Mouse (Mus musculus) heart, embryonic 16.5 days (tissue): Measurements from ENCODE around the gene Batf. TPM values are rescaled to one million over a fixed set of nuclear protein-coding genes. Genes with fewer than 3 reads are reported as not detected.

Experiments used
- ATAC-seq: fragments of 200-750 bp; cut with Nextera tagmentation; replicated peaks from 2 replicates; pipeline ENCODE4 v1.8.0; 2017; ENCODE audit warnings: moderate number of reproducible peaks; ENCODE audit not compliant: insufficient read depth, low FRiP score; ENCODE audit errors: extremely low read depth
- H3K27ac ChIP-seq: fragments of 300-500 bp; sonication (generic); 2 replicates; pipeline ENCODE4 v1.5.1; 2014; ENCODE audit warnings: mild to moderate bottlenecking, low read length, control low read depth, moderate library complexity
- H3K27me3 ChIP-seq: fragments of 300-500 bp; sonication (generic); 2 replicates; pipeline ENCODE4 v1.6.1; 2014; ENCODE audit warnings: low read length, mixed read lengths; ENCODE audit not compliant: control insufficient read depth, insufficient read depth
- H3K36me3 ChIP-seq: fragments of 300-500 bp; sonication (generic); 2 replicates; pipeline ENCODE4 v1.6.1; 2014; ENCODE audit not compliant: control insufficient read depth, insufficient read depth
- H3K4me1 ChIP-seq: fragments of 300-500 bp; sonication (generic); 2 replicates; pipeline ENCODE4 v1.6.1; 2014; ENCODE audit warnings: low read length, mixed read lengths; ENCODE audit not compliant: control insufficient read depth, insufficient read depth
- H3K4me2 ChIP-seq: fragments of 300-500 bp; sonication (generic); 2 replicates; pipeline ENCODE4 v1.6.1; 2014; ENCODE audit warnings: low read depth, mild to moderate bottlenecking, control low read depth, low read length
- H3K4me3 ChIP-seq: fragments of 300-500 bp; sonication (generic); 2 replicates; pipeline ENCODE4 v1.5.1; 2014; ENCODE audit warnings: mild to moderate bottlenecking, control low read depth, low read length
- H3K9ac ChIP-seq: fragments of 300-500 bp; sonication (generic); 2 replicates; pipeline ENCODE4 v1.6.1; 2014; ENCODE audit warnings: low read length, control low read depth
- H3K9me3 ChIP-seq: fragments of 300-500 bp; sonication (generic); replicated peaks from 2 replicates; pipeline ENCODE4 v1.6.1; 2016; ENCODE audit warnings: low read length; ENCODE audit not compliant: control insufficient read depth
- WGBS: fragments of 180-500 bp; shearing (Covaris S2); extraction: QIAGEN DNeasy Blood & Tissue Kit; methylation state at CpG from one replicate; pipeline ENCODE4 v1.1.7; 2014; 5-methylcytosine and 5-hydroxymethylcytosine counted together
- polyA plus RNA-seq: library from polyadenylated mRNA; unstranded; fragments of >200 nt; fragmentation: Nextera tagmentation; extraction: Ambion mirVana; gene quantifications from 2 replicates; pipeline ENCODE4 v1.2.1, GENCODE M21; 2015

Gene Batf
- polyA plus RNA-seq, 1 experiment from 2014 or later: 6.8 TPM

DNA sequence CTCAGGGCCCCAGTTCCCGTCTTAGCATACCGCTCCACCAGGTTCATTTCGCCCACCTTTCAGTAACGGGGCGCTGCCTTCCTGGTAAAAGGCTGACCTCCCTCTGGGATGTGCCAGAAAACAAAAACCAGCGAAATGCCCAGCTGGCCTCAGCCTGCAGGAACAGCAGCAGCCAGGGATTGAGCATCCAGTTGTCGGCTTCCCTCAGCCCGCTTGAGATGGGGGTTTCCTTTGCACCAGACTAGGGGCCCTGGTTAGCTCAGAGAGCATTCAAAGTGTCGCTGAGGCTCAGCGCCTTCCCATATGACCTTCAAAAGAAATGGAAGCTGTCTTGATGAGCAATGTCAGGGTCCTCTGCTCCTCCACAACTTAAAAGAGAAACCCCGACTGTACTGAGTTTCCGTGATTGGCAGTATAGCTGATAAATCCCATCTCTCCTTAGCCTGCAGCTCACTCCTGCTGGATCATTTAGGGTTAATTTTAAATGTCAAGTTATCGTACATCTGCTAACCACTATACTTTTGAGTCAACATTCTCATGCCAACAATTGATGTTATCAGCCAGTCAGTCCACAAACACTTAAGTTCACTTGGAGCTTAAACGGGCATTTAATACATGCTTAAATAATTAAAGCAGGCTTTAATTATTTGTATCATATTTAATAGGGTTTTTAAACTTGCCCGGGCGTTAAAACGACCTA, 19.5 kb downstream of the Batf start:
- Histone ChIP-seq H3K27me3 (no peaks in the 10 kb centered on the region), H3K4me2 (peak overlapping the region; percentile 97), H3K4me3 (peak overlapping the region; percentile 63), H3K36me3 (no peaks in the 10 kb centered on the region), H3K27ac (peak overlapping the region; percentile 87), H3K4me1 (peaks cover 13% of the 10 kb centered on the region), H3K9ac (peak overlapping the region; percentile 80), H3K9me3 (no peaks in the 10 kb centered on the region)
- 18% methylated on average over 17 of the region's 17 CpGs for WGBS
- no peak for ATAC-seq

DNA sequence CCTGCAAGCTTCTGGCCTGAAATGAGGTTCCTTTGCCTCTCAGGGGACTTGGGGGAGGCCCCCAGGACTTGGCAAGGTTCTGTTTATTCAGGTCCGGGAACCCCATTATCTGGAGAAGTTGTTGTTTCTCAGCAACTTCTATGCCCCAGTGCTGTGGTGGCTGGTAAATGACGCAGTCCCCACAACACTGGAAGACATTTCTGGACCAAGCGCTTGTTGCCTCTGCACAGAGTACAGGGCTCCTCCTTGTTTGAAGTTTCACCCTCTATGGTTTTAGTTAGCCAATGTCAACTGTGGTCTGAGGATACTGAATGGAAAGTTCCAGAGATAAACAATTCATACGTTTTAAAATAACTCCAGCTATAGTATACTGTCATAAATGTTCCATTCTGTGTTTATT, 20.4 kb downstream of the Batf start:
- no peaks in the 10 kb centered on the region for H3K9me3 ChIP-seq
- no peak overlapping the region for H3K9ac ChIP-seq
- no peak for ATAC-seq
- WGBS: 66% methylated on average over 4 of the region's 4 CpGs
- no peak overlapping the region for H3K27ac ChIP-seq
- no peaks in the 10 kb centered on the region for H3K27me3 ChIP-seq
- no peak overlapping the region for H3K4me2 ChIP-seq
- no peaks in the 10 kb centered on the region for H3K36me3 ChIP-seq
- peaks cover 13% of the 10 kb centered on the region for H3K4me1 ChIP-seq
- H3K4me3 ChIP-seq: no peak overlapping the region

DNA sequence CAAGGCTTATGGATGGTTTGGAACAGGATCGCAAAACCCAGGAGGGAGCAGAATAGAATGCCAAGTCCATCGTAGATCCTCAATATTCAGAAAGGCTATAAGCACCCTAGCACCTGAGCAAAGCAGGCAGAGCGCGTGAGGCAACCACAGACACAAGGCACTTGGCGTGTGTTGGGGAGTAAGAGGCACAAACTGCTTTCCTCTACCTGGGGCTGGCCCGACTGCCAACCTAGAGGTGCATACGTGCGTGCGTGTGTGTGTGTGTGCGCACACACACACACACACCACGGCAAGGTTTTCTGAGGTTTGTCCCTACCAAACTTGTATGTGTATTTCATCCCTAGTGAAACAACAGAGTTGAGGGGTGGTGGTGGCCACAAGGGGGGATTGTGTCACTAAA, 20.9 kb downstream of the Batf start:
- Histone ChIP-seq H3K4me3 (no peak overlapping the region), H3K4me1 (peaks cover 13% of the 10 kb centered on the region), H3K36me3 (no peaks in the 10 kb centered on the region), H3K9ac (no peak overlapping the region), H3K27ac (no peak overlapping the region), H3K9me3 (no peaks in the 10 kb centered on the region), H3K4me2 (no peak overlapping the region), H3K27me3 (no peaks in the 10 kb centered on the region)
- no peak for ATAC-seq
- 90% methylated on average over 11 of the region's 11 CpGs for WGBS

DNA sequence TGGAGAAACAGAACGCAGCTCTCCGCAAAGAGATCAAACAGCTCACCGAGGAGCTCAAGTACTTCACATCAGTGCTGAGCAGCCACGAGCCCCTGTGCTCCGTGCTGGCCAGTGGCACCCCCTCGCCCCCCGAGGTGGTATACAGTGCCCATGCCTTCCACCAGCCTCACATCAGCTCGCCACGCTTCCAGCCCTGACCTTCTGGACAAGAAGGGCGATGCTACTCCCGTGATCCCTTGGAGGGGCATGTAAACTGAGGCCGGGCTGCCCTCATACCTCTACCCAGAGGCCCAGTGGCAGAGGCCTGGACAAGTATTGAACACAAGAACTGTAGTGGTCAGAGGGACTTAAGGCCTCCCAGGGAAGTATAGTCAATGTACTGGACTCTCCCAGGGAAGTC, 22.1 kb downstream of the Batf start:
- ATAC-seq: no peak
- no peak overlapping the region for H3K9ac ChIP-seq
- H3K4me2 ChIP-seq: no peak overlapping the region
- no peaks in the 10 kb centered on the region for H3K36me3 ChIP-seq
- no peak overlapping the region for H3K4me3 ChIP-seq
- no peaks in the 10 kb centered on the region for H3K27me3 ChIP-seq
- no peaks in the 10 kb centered on the region for H3K9me3 ChIP-seq
- no peak overlapping the region for H3K27ac ChIP-seq
- peaks cover 13% of the 10 kb centered on the region for H3K4me1 ChIP-seq
- 79% methylated on average over 12 of the region's 12 CpGs for WGBS

DNA sequence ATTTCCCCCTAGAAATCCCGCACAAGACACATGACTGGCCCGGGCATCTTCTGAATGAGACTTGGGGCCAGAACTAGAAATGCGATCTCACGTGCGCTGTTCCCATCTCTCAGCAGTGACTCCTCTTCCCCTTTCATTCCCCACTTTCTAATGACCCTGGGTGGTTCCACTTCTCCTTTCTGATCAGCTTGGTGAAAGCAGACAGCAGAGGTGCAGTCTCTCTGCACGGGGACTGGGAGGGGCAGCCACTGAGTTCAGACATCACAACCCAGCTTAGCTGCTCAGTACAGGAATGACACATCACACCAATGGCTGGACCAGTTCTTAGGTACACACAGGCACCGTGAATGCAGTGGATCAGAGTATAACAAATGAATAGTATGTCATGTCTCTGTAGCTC, 24.2 kb downstream of the Batf start:
- Histone ChIP-seq H3K9ac (no peak overlapping the region), H3K36me3 (no peaks in the 10 kb centered on the region), H3K9me3 (no peaks in the 10 kb centered on the region), H3K4me3 (no peak overlapping the region), H3K27me3 (no peaks in the 10 kb centered on the region), H3K4me2 (no peak overlapping the region), H3K4me1 (peaks cover 5% of the 10 kb centered on the region), H3K27ac (no peak overlapping the region)
- 73% methylated on average over 7 of the region's 7 CpGs for WGBS
- ATAC-seq: no peak

DNA sequence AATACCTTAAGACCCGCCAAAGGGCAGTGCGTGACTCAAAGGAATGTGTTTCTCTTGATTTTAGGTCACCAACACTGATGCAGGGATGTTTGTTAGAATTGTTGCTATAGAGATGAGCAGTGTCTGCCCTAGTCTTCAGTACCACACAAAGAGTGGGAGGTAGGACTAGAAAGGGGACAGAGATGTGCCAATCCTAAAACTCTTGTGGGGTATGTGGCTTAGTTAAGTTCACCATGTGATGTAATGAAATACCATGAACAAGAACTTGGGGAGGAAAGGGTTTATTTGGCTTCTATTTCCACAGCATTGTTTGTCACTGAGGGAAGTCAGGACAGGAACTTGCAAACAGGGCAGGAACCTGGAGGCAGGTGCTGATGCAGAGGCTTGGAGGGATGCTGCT, 26.1 kb downstream of the Batf start:
- ATAC-seq: no peak
- Histone ChIP-seq H3K27ac (no peak overlapping the region), H3K27me3 (no peaks in the 10 kb centered on the region), H3K4me3 (no peak overlapping the region), H3K4me1 (no peaks in the 10 kb centered on the region), H3K9me3 (no peaks in the 10 kb centered on the region), H3K4me2 (no peak overlapping the region), H3K36me3 (no peaks in the 10 kb centered on the region), H3K9ac (no peak overlapping the region)
- 76% methylated on average over 2 of the region's 2 CpGs for WGBS

DNA sequence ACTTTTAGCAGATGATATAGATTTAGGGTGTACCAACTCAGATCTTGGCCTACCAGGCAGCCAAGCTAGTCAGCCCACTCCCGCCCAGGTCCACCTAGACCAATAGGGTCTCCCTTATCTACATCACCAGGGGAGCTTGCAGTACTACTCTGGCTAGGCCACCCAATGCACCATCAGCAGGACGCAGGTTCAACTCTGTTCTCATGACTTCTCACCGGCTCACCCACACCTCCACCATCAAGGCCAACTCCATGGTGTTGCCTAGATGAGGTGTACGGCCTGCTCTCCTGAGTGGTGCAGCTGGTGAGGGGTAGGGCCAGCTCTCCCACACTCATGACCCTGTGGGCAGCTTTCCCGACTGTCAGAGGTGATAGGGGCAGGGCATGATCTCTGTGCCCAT, 27.7 kb downstream of the Batf start:
- ATAC-seq: no peak
- H3K9me3 ChIP-seq: no peaks in the 10 kb centered on the region
- H3K27me3 ChIP-seq: no peaks in the 10 kb centered on the region
- H3K36me3 ChIP-seq: no peaks in the 10 kb centered on the region
- H3K4me3 ChIP-seq: no peak overlapping the region
- H3K9ac ChIP-seq: no peak overlapping the region
- no peak overlapping the region for H3K27ac ChIP-seq
- no peak overlapping the region for H3K4me2 ChIP-seq
- H3K4me1 ChIP-seq: no peaks in the 10 kb centered on the region
- 90% methylated on average over 5 of the region's 5 CpGs for WGBS

DNA sequence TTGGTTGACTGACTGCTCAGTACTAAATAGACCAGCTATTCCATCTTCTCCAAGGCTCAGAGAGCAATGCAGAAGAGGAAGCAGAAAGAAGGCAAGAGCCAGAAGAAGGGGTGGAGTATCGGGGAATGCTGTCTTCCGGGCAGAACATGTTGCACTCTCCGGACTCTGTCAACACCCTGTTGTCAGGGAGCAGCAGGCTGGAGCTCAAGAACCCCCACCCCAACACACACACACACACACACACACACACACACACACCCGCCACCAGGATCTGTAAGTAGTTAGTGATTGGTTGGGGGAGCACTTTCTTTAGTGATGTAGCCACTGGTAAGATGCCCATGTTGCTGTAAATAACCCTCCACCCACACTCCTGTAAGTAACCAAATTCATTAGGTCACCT, 38.8 kb downstream of the Batf start:
- no peak overlapping the region for H3K4me3 ChIP-seq
- H3K9me3 ChIP-seq: no peaks in the 10 kb centered on the region
- H3K9ac ChIP-seq: no peak overlapping the region

DNA sequence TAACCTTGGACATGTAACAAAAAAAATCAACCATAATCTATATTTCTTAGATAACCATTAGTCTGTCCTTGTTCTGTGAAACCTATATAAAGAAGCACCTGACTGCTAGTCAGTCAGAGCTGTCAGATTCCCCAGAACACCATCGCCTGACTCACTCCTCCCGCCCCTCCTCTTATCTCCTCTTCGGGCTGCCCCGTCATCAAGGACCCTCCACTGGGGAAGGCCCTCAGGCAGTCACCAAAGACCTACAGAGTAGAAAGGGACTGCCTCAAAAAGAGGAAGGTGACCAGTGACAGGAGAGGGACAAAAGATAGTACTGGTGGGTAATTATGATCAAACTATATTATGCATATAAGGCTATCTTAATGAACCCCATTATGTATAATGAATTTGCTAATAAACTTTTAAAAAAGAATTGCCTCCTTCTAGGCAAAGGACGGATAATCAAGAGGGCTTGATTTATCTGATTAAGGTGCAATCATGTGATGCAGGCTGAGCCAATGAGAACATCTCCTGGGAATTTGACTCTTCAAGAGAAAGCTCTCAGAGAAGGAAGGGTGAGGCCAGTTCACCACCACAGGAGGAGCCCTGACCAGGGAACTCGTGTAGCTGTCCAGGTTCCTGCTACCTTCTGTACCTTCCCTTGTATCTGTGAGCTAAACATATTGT, 40.4 kb downstream of the Batf start:
- no peak for ATAC-seq

More for the DNA sequence above, 38.8 kb downstream of the Batf start:
- H3K27me3 ChIP-seq: no peaks in the 10 kb centered on the region
- no peaks in the 10 kb centered on the region for H3K4me1 ChIP-seq
- H3K36me3 ChIP-seq: no peaks in the 10 kb centered on the region
- H3K4me2 ChIP-seq: no peak overlapping the region
- WGBS: 32% methylated on average over 4 of the region's 4 CpGs
- no peak overlapping the region for H3K27ac ChIP-seq
- no peak for ATAC-seq

More for the DNA sequence above, 40.4 kb downstream of the Batf start:
- no peaks in the 10 kb centered on the region for H3K27me3 ChIP-seq
- H3K9me3 ChIP-seq: no peaks in the 10 kb centered on the region
- no peak overlapping the region for H3K9ac ChIP-seq
- H3K36me3 ChIP-seq: no peaks in the 10 kb centered on the region
- no peak overlapping the region for H3K27ac ChIP-seq
- no peaks in the 10 kb centered on the region for H3K4me1 ChIP-seq
- 36% methylated on average over 6 of the region's 6 CpGs for WGBS
- H3K4me3 ChIP-seq: no peak overlapping the region
- no peak overlapping the region for H3K4me2 ChIP-seq
